Mouse (Mus musculus): ENCODE data around the gene Armh1.

Gene Armh1

GRCm38 (mm10) chr4:117251801-117252316 lies at the start of gene Armh1, which contains the start of gene Tmem53:
Armh1 (minus strand) TSS chr4:117252125.
Tmem53 (plus strand) TSS chr4:117251951.
- ATAC-seq (ENCODE audit: insufficient number of reproducible peaks, low FRiP score, low TSS enrichment) = peak; percentile 93

GRCm38 (mm10) chr4:117299921-117300320 lies 48.0 kb upstream of the Armh1 start:
- ATAC-seq (ENCODE audit: insufficient number of reproducible peaks, low FRiP score, low TSS enrichment) = no peak

- ATAC-seq (ENCODE audit: insufficient number of reproducible peaks, low FRiP score, low TSS enrichment) = no peak
Measured at GRCm38 (mm10) chr4:117297819-117298218, 45.9 kb upstream of the Armh1 start.

GRCm38 (mm10) chr4:117296849-117297593 lies 45.1 kb upstream of the Armh1 start:
- no peak for ATAC-seq (ENCODE audit: insufficient number of reproducible peaks, low FRiP score, low TSS enrichment)

- no peak for ATAC-seq (ENCODE audit: insufficient number of reproducible peaks, low FRiP score, low TSS enrichment)
Measured at GRCm38 (mm10) chr4:117291696-117292095, 39.8 kb upstream of the Armh1 start.

- peak; percentile 67 for ATAC-seq (ENCODE audit: insufficient number of reproducible peaks, low FRiP score, low TSS enrichment)
Measured at GRCm38 (mm10) chr4:117288927-117289801, 37.2 kb upstream of the Armh1 start.

- no peak; the same call in 1 of the 2 replicates for ATAC-seq (ENCODE audit: insufficient number of reproducible peaks, low FRiP score, low TSS enrichment)
Measured at GRCm38 (mm10) chr4:117288277-117288926, 36.5 kb upstream of the Armh1 start.

GRCm38 (mm10) chr4:117284363-117284762 lies 32.4 kb upstream of the Armh1 start:
- no peak for ATAC-seq (ENCODE audit: insufficient number of reproducible peaks, low FRiP score, low TSS enrichment)

- no peak for ATAC-seq (ENCODE audit: insufficient number of reproducible peaks, low FRiP score, low TSS enrichment)
Measured at GRCm38 (mm10) chr4:117283271-117284191, 31.6 kb upstream of the Armh1 start.

- ATAC-seq (ENCODE audit: insufficient number of reproducible peaks, low FRiP score, low TSS enrichment) = no peak
Measured at GRCm38 (mm10) chr4:117281090-117281845, 29.3 kb upstream of the Armh1 start.

GRCm38 (mm10) chr4:117280397-117280930 lies 28.5 kb upstream of the Armh1 start:
- no peak for ATAC-seq (ENCODE audit: insufficient number of reproducible peaks, low FRiP score, low TSS enrichment)

GRCm38 (mm10) chr4:117279253-117279642 lies 27.3 kb upstream of the Armh1 start:
- no peak for ATAC-seq (ENCODE audit: insufficient number of reproducible peaks, low FRiP score, low TSS enrichment)

GRCm38 (mm10) chr4:117278381-117279252 lies 26.7 kb upstream of the Armh1 start:
- no peak for ATAC-seq (ENCODE audit: insufficient number of reproducible peaks, low FRiP score, low TSS enrichment)

- no peak for ATAC-seq (ENCODE audit: insufficient number of reproducible peaks, low FRiP score, low TSS enrichment)
Measured at GRCm38 (mm10) chr4:117277687-117278086, 25.8 kb upstream of the Armh1 start.

- no peak for ATAC-seq (ENCODE audit: insufficient number of reproducible peaks, low FRiP score, low TSS enrichment)
Measured at GRCm38 (mm10) chr4:117277021-117277420, 25.1 kb upstream of the Armh1 start.

- ATAC-seq (ENCODE audit: insufficient number of reproducible peaks, low FRiP score, low TSS enrichment) = no peak
Measured at GRCm38 (mm10) chr4:117276281-117276711, 24.4 kb upstream of the Armh1 start.

GRCm38 (mm10) chr4:117274720-117275119 lies 22.8 kb upstream of the Armh1 start:
- ATAC-seq (ENCODE audit: insufficient number of reproducible peaks, low FRiP score, low TSS enrichment) = no peak

GRCm38 (mm10) chr4:117272459-117272858 lies 20.5 kb upstream of the Armh1 start:
- ATAC-seq (ENCODE audit: insufficient number of reproducible peaks, low FRiP score, low TSS enrichment) = no peak

All from cerebellum, adult (tissue).